Mouse (Mus musculus): Measurements from ENCODE around the gene Zdhhc4. TPM values are rescaled to one million over a fixed set of nuclear protein-coding genes. Genes with fewer than 3 reads are reported as not detected.
A peak's percentile ranks its signal among the peaks of the same experiment; 100 is the strongest.

Gene Zdhhc4
- polyA plus RNA-seq, 1 experiment, result 48.7 TPM

- TF ChIP-seq CTCF (IDR thresholded peaks at IDR 0.05; ENCODE audit: control insufficient read depth, insufficient read depth, insufficient read length), result no peak
- TF ChIP-seq FOSL1 (IDR thresholded peaks at IDR 0.05; ENCODE audit: insufficient read depth, low read length, poor library complexity, severe bottlenecking), result no peak
- TF ChIP-seq MAX (IDR thresholded peaks at IDR 0.05), result no peak
- TF ChIP-seq CEBPB (IDR thresholded peaks at IDR 0.05; ENCODE audit: low read depth), result no peak
- TF ChIP-seq USF1 (IDR thresholded peaks at IDR 0.05; ENCODE audit: low read depth), result no peak
- TF ChIP-seq MYOG (IDR thresholded peaks at IDR 0.05; ENCODE audit: control insufficient read depth, extremely low read depth, insufficient read length), result no peak
- TF ChIP-seq MYOD1 (IDR thresholded peaks at IDR 0.05; ENCODE audit: control insufficient read depth, insufficient read length, low read depth), result no peak
- no peaks in the 10 kb centered on the region for H3K79me2 ChIP-seq (ENCODE audit: control insufficient read depth, insufficient read depth)
- no peak overlapping the region for H3ac ChIP-seq (ENCODE audit: control insufficient read depth, insufficient read length, low read depth)
- H3K36me3 ChIP-seq (ENCODE audit: control insufficient read depth, insufficient read depth), result peaks cover 20% of the 10 kb centered on the region
- no peak overlapping the region for H3K4me3 ChIP-seq (ENCODE audit: insufficient read depth, poor library complexity, severe bottlenecking)
- no peaks in the 10 kb centered on the region for H3K79me3 ChIP-seq (ENCODE audit: low read depth)
- no peaks in the 10 kb centered on the region for H3K27me3 ChIP-seq (ENCODE audit: control insufficient read depth, insufficient read depth, insufficient read length)
Measured at GRCm38 (mm10) chr5:143297986-143298385, 31.1 kb downstream of the Zdhhc4 start.

DNA sequence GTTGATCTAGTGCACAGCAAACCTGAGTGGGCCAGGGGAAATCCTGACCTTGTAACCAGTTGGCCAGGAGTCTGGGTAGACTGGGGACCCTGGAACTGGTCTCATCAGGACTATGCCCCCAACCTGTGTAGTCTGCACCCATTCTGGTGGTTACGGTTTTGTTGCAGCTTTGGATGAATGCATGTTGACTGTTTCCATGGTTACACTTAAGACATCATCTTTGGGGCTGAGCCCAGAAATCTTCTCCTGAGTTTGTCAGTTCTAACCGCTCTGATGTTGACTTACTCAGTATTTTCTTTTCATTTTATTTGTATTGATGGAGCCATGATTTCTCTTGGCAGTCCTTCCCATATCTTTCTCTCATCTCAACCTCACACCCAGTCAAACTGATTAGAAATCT, 33.7 kb downstream of the Zdhhc4 start:
- Histone ChIP-seq H3K79me3 (ENCODE audit: low read depth) (no peaks in the 10 kb centered on the region), H3K4me3 (ENCODE audit: insufficient read depth, poor library complexity, severe bottlenecking) (no peak overlapping the region), H3K36me3 (ENCODE audit: control insufficient read depth, insufficient read depth) (peaks cover 5% of the 10 kb centered on the region), H3K27me3 (ENCODE audit: control insufficient read depth, insufficient read depth, insufficient read length) (no peaks in the 10 kb centered on the region), H3K79me2 (ENCODE audit: control insufficient read depth, insufficient read depth) (no peaks in the 10 kb centered on the region), H3ac (ENCODE audit: control insufficient read depth, insufficient read length, low read depth) (no peak overlapping the region)
- TF ChIP-seq MYOD1 (IDR thresholded peaks at IDR 0.05; ENCODE audit: control insufficient read depth, insufficient read length, low read depth) (no peak), MAX (IDR thresholded peaks at IDR 0.05) (no peak), MYOG (IDR thresholded peaks at IDR 0.05; ENCODE audit: control insufficient read depth, extremely low read depth, insufficient read length) (no peak)

- no peak for TF ChIP-seq MYOD1 (IDR thresholded peaks at IDR 0.05; ENCODE audit: control insufficient read depth, insufficient read length, low read depth)
- no peak for TF ChIP-seq MAX (IDR thresholded peaks at IDR 0.05)
- no peak for TF ChIP-seq CEBPB (IDR thresholded peaks at IDR 0.05; ENCODE audit: low read depth)
- TF ChIP-seq USF1 (IDR thresholded peaks at IDR 0.05; ENCODE audit: low read depth), result no peak
- TF ChIP-seq FOSL1 (IDR thresholded peaks at IDR 0.05; ENCODE audit: insufficient read depth, low read length, poor library complexity, severe bottlenecking), result no peak
- no peak for TF ChIP-seq MYOG (IDR thresholded peaks at IDR 0.05; ENCODE audit: control insufficient read depth, extremely low read depth, insufficient read length)
- TF ChIP-seq CTCF (IDR thresholded peaks at IDR 0.05; ENCODE audit: control insufficient read depth, insufficient read depth, insufficient read length), result no peak
- Histone ChIP-seq H3K4me3 (ENCODE audit: insufficient read depth, poor library complexity, severe bottlenecking) (no peak overlapping the region), H3ac (ENCODE audit: control insufficient read depth, insufficient read length, low read depth) (no peak overlapping the region), H3K36me3 (ENCODE audit: control insufficient read depth, insufficient read depth) (peaks cover under 1% of the 10 kb centered on the region), H3K79me3 (ENCODE audit: low read depth) (no peaks in the 10 kb centered on the region), H3K27me3 (ENCODE audit: control insufficient read depth, insufficient read depth, insufficient read length) (no peaks in the 10 kb centered on the region), H3K79me2 (ENCODE audit: control insufficient read depth, insufficient read depth) (no peaks in the 10 kb centered on the region)
Measured at GRCm38 (mm10) chr5:143294862-143295261, 34.2 kb downstream of the Zdhhc4 start.

- H3K27me3 ChIP-seq (ENCODE audit: control insufficient read depth, insufficient read depth, insufficient read length), result no peaks in the 10 kb centered on the region
- TF ChIP-seq CEBPB (IDR thresholded peaks at IDR 0.05; ENCODE audit: low read depth) (no peak), FOSL1 (IDR thresholded peaks at IDR 0.05; ENCODE audit: insufficient read depth, low read length, poor library complexity, severe bottlenecking) (no peak), MYOG (IDR thresholded peaks at IDR 0.05; ENCODE audit: control insufficient read depth, extremely low read depth, insufficient read length) (no peak)
- H3K4me3 ChIP-seq (ENCODE audit: insufficient read depth, poor library complexity, severe bottlenecking), result no peak within 1 kb of the TSS
- no peaks in the 10 kb centered on the region for H3K79me2 ChIP-seq (ENCODE audit: control insufficient read depth, insufficient read depth)
- no peaks in the 10 kb centered on the region for H3K79me3 ChIP-seq (ENCODE audit: low read depth)
- no peaks in the 10 kb centered on the region for H3K36me3 ChIP-seq (ENCODE audit: control insufficient read depth, insufficient read depth)
- H3ac ChIP-seq (ENCODE audit: control insufficient read depth, insufficient read length, low read depth), result no peak within 1 kb of the TSS
Measured at GRCm38 (mm10) chr5:143293404-143293803, 35.7 kb downstream of the Zdhhc4 start, which contains the start of gene Zfp853. TSS of gene Zfp853 (minus strand) at chr5:143293623.

GRCm38 (mm10) chr5:143292879-143293278, 36.2 kb downstream of the Zdhhc4 start:
- no peaks in the 10 kb centered on the region for H3K79me3 ChIP-seq (ENCODE audit: low read depth)
- no peak overlapping the region for H3ac ChIP-seq (ENCODE audit: control insufficient read depth, insufficient read length, low read depth)
- H3K4me3 ChIP-seq (ENCODE audit: insufficient read depth, poor library complexity, severe bottlenecking), result no peak overlapping the region
- TF ChIP-seq CTCF (IDR thresholded peaks at IDR 0.05; ENCODE audit: control insufficient read depth, insufficient read depth, insufficient read length) (no peak), CEBPB (IDR thresholded peaks at IDR 0.05; ENCODE audit: low read depth) (no peak), MAX (IDR thresholded peaks at IDR 0.05) (no peak), MYOD1 (IDR thresholded peaks at IDR 0.05; ENCODE audit: control insufficient read depth, insufficient read length, low read depth) (no peak), USF1 (IDR thresholded peaks at IDR 0.05; ENCODE audit: low read depth) (no peak), MYOG (IDR thresholded peaks at IDR 0.05; ENCODE audit: control insufficient read depth, extremely low read depth, insufficient read length) (no peak), FOSL1 (IDR thresholded peaks at IDR 0.05; ENCODE audit: insufficient read depth, low read length, poor library complexity, severe bottlenecking) (no peak)
- peaks cover under 1% of the 10 kb centered on the region for H3K27me3 ChIP-seq (ENCODE audit: control insufficient read depth, insufficient read depth, insufficient read length)
- no peaks in the 10 kb centered on the region for H3K79me2 ChIP-seq (ENCODE audit: control insufficient read depth, insufficient read depth)
- no peaks in the 10 kb centered on the region for H3K36me3 ChIP-seq (ENCODE audit: control insufficient read depth, insufficient read depth)

- no peak for TF ChIP-seq MAX (IDR thresholded peaks at IDR 0.05)
- TF ChIP-seq MYOD1 (IDR thresholded peaks at IDR 0.05; ENCODE audit: control insufficient read depth, insufficient read length, low read depth), result peak; percentile 95
- Histone ChIP-seq H3K79me2 (ENCODE audit: control insufficient read depth, insufficient read depth) (no peaks in the 10 kb centered on the region), H3K27me3 (ENCODE audit: control insufficient read depth, insufficient read depth, insufficient read length) (peaks cover 3% of the 10 kb centered on the region)
Measured at GRCm38 (mm10) chr5:143289299-143289698, 39.8 kb downstream of the Zdhhc4 start.

More at GRCm38 (mm10) chr5:143289299-143289698, 39.8 kb downstream of the Zdhhc4 start:
- Histone ChIP-seq H3K36me3 (ENCODE audit: control insufficient read depth, insufficient read depth) (no peaks in the 10 kb centered on the region), H3K4me3 (ENCODE audit: insufficient read depth, poor library complexity, severe bottlenecking) (no peak overlapping the region), H3K79me3 (ENCODE audit: low read depth) (no peaks in the 10 kb centered on the region), H3ac (ENCODE audit: control insufficient read depth, insufficient read length, low read depth) (no peak overlapping the region)

Measured in C2C12 (cell line).